Mouse (Mus musculus) urinary bladder, postnatal 25 days (tissue): ENCODE measurements around the gene Phf21a.

Experiments
- DNase-seq: peaks from one replicate; pipeline ENCODE4 v3.0.0; 2022; ENCODE audit warnings: low spot score

The Phf21a gene

DNA sequence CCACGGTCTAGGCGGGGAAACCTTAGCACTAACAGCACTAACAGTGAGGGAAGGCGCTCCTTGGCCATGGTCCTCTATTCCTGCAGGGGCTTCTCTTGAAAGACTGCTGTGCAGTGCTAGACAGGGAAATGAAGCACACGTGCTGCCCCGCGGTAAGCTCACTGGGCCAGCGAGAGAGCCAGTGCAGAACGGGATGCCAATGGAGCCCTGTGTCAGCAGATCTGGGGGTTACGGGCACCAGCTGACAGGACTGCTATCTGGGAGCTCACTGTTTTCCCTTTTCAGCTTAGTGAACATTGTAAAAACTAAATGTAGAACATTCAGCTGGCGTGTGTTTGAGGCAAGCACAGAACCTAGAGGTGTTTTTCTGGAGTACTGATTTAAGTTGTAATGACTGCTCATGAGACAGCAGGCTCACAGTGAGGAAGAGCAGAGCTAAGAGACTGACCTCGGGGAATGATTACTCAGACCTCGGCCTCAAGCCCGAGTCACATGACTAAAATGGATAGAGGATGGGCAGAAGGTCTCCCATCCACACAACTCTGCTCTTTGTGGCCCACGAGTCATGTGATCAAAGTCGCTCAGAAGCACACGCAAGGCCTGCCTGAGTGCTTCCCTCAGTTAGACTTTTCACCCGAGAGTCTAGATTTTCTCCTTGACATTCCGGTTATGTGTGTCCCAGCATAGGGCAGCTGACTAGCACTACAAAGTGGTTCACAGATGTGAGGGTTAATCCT lies 315.6 kb downstream of the Phf21a start:
- DNase-seq: no peak

DNA sequence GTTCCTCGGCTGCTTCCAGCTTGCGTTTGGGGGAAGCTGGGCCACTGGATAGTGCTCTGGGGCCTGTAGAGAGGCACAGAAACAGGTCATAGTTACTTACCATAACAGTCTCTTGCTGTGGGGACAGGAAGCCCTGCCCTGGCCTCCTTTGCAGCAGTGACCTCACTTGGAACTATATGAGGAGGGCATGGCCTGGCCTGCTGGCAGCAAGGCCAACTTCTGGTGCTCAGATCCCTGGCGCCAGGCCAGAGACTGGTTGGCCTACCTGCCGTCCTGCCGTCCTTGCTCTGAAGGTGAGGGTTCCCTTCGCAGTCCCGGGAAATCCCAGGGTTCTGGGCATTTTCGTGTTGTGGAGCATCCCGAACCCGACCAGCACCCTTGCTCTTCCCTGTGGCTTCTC lies 318.8 kb downstream of the Phf21a start:
- no peak for DNase-seq
